Mouse (Mus musculus) right cerebral cortex, adult 18-20 months (tissue): ENCODE measurements around the gene Crybg3.
A peak's percentile ranks its signal among the peaks of the same experiment; 100 is the strongest.
"Not testable (repeated sequence)": the region's sequence is repeated elsewhere in the genome, so short reads cannot be mapped to it uniquely, and the experiment has no call there.

Experiments used
- DNase-seq: peaks from one replicate; pipeline ENCODE4 v3.0.0; 2022; ENCODE audit warnings: mixed read lengths

Crybg3 gene

GRCm38 (mm10) chr16:59526939-59527338 is 73.8 kb downstream of the Crybg3 start:
- no peak for DNase-seq

- no peak for DNase-seq
These were observed 78.9 kb downstream of the Crybg3 start for GRCm38 (mm10) chr16:59521752-59522423.

GRCm38 (mm10) chr16:59517447-59518219 is 83.1 kb downstream of the Crybg3 start:
- DNase-seq = no peak

GRCm38 (mm10) chr16:59516965-59517364 is 83.8 kb downstream of the Crybg3 start:
- DNase-seq = no peak

GRCm38 (mm10) chr16:59515169-59515568 is 85.6 kb downstream of the Crybg3 start:
- no peak for DNase-seq

GRCm38 (mm10) chr16:59509830-59510229 is 90.9 kb downstream of the Crybg3 start:
- no peak for DNase-seq

- no peak for DNase-seq
These were observed 101.6 kb downstream of the Crybg3 start for GRCm38 (mm10) chr16:59499180-59499579.

- no peak for DNase-seq
These were observed 102.8 kb downstream of the Crybg3 start for GRCm38 (mm10) chr16:59497947-59498346.

GRCm38 (mm10) chr16:59493199-59493598 is 107.6 kb downstream of the Crybg3 start:
- DNase-seq = peak; percentile 12

- no peak for DNase-seq
These were observed 112.7 kb downstream of the Crybg3 start for GRCm38 (mm10) chr16:59487975-59488548.

GRCm38 (mm10) chr16:59487239-59487638 is 113.5 kb downstream of the Crybg3 start:
- DNase-seq = no peak

GRCm38 (mm10) chr16:59477955-59478354 is 122.8 kb downstream of the Crybg3 start:
- no peak for DNase-seq

GRCm38 (mm10) chr16:59474788-59475187 is 126.0 kb downstream of the Crybg3 start:
- DNase-seq = peak; percentile 45

- DNase-seq = no peak
These were observed 128.2 kb downstream of the Crybg3 start for GRCm38 (mm10) chr16:59472546-59472945.

- DNase-seq = peak; percentile 67
These were observed 129.0 kb downstream of the Crybg3 start, which contains the start of gene Riox2 for GRCm38 (mm10) chr16:59471637-59472278. TSS of gene Riox2 (plus strand) at chr16:59471775.

- no peak for DNase-seq
These were observed 130.9 kb downstream of the Crybg3 start for GRCm38 (mm10) chr16:59469846-59470245.

- no peak for DNase-seq
These were observed 136.8 kb downstream of the Crybg3 start for GRCm38 (mm10) chr16:59463973-59464372.

- DNase-seq = no peak
These were observed 137.2 kb downstream of the Crybg3 start for GRCm38 (mm10) chr16:59463567-59463966.

- DNase-seq = not testable (repeated sequence)
These were observed 141.4 kb downstream of the Crybg3 start for GRCm38 (mm10) chr16:59459259-59459861.

- no peak for DNase-seq
These were observed 149.0 kb downstream of the Crybg3 start for GRCm38 (mm10) chr16:59451813-59452212.

- DNase-seq = no peak
These were observed 151.7 kb downstream of the Crybg3 start for GRCm38 (mm10) chr16:59449092-59449491.

- DNase-seq = no peak
These were observed 152.6 kb downstream of the Crybg3 start for GRCm38 (mm10) chr16:59448181-59448580.
